Mouse (Mus musculus) adrenal gland (tissue): ENCODE measurements around the gene Olfr881.

Source experiments
- intact Hi-C: fragments of 180-260 bp; cut with DNase I; formaldehyde crosslinking; loops from one replicate; pipeline ENCODE4 v1.15.1; 2025
- long read RNA-seq, 2 experiments: library from polyadenylated mRNA; unstranded; transcript quantifications; one replicate each; pipeline ENCODE4 v2.0.0; 2020; ENCODE audit warnings: borderline replicate concordance in 1 of 2; ENCODE audit not compliant: insufficient replicate concordance in 1 of 2

Gene Olfr881
- long read RNA-seq, experiment 1: 0 reads
- long read RNA-seq, experiment 2: 0 reads

DNA sequence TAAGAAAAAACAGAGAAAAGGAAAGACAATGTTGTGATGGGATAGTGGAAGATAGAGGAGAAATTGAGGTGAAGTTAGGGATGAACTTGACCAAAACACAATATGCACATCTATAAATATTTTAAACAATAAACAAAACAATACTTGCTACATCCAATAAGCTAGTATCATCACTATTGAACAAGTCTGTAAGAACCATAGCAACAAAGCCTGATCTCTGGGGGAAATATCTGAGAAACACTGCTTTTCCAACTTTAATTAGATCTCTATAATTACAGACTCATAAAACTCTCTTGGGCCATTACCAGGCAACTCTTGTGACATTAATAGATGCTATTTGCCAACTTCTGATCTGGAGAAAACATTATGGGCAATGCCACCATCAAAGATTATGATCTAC is at the start of gene Olfr881:
Gene Olfr881, plus strand, starts transcription at position 301 of the 400 bp plus-strand sequence.
- intact Hi-C loops: no loop called here

DNA sequence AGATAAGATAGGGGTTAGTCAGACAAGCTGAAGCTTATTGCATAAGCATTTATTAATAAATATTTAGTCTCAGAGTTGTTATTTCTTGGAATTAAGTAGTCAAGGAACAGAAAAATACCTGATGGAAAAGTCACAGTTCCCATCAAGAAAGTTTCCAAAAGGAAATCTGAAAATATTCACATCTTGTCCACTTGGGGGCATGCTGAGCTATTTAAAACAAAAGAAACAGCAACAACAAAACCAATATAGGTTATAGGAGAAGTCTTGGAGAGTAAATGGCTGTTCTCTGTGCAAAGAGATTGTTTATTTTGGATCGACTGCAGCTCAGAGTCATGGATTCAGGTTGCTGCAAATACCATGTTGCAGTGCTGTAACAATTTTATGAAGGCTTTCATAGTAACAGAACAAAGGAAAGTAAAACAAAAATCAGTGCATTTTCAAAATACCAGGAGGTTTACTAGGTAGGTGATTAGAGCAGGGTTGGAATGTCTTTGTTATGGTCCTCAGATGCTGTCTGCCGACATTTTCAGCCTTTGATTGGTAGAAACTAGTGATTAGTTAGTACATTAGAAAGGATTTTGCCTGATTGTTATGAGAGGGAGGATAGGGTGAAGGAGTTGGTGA is 7.1 kb downstream of the Olfr881 start:
- intact Hi-C loops: no loop called here

DNA sequence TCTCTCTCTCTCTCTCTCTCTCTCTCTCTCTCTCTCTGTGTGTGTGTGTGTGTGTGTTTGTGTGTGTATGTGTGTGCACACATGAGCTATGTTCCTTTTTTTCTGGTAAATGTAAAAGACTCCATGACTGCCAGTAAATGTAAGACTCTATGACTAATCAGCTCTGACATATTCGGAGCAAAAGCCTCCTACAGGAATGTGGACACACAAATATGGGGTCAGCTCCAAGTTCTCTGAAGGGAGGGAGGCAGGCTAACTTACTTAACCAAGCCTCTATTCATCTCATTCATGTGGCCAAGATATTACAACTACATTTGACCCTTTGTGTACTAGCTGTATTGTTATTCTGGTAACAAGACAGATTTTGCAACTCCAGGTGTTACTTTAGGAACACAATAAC is 8.4 kb downstream of the Olfr881 start:
- intact Hi-C loops: no loop called here

DNA sequence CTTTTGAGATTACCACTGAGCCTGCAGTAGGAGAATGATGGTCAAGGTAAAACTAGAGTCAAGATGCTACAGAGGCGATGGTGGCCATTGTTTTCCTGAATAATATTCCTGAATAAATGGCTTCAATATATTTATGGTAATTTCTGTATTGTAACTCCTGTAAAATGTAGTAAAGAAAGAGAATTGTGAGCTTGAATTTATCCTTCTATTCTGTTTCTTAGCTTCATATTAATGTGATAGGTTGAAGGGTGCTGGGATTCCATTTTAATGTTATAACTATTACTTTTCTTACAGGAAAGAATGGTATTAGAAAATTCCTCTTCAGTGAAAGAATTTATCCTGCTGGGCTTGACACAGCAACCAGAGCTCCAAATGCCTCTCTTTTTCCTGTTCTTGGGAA is 33.9 kb downstream of the Olfr881 start, which contains the start of gene Olfr883:
Gene Olfr883, plus strand, starts transcription at position 301 of the 400 bp plus-strand sequence.
- intact Hi-C loops: no loop called here
